Mouse (Mus musculus): ENCODE results near the gene Slc35f5. TPM values are rescaled to one million over a fixed set of nuclear protein-coding genes. Genes with fewer than 3 reads are reported as not detected.

Slc35f5 gene
- 16.5 and 23.6 TPM in 2 replicates for polyA plus RNA-seq (2011; ENCODE audit: insufficient read depth, insufficient read length, low read depth, missing spikeins)

DNA sequence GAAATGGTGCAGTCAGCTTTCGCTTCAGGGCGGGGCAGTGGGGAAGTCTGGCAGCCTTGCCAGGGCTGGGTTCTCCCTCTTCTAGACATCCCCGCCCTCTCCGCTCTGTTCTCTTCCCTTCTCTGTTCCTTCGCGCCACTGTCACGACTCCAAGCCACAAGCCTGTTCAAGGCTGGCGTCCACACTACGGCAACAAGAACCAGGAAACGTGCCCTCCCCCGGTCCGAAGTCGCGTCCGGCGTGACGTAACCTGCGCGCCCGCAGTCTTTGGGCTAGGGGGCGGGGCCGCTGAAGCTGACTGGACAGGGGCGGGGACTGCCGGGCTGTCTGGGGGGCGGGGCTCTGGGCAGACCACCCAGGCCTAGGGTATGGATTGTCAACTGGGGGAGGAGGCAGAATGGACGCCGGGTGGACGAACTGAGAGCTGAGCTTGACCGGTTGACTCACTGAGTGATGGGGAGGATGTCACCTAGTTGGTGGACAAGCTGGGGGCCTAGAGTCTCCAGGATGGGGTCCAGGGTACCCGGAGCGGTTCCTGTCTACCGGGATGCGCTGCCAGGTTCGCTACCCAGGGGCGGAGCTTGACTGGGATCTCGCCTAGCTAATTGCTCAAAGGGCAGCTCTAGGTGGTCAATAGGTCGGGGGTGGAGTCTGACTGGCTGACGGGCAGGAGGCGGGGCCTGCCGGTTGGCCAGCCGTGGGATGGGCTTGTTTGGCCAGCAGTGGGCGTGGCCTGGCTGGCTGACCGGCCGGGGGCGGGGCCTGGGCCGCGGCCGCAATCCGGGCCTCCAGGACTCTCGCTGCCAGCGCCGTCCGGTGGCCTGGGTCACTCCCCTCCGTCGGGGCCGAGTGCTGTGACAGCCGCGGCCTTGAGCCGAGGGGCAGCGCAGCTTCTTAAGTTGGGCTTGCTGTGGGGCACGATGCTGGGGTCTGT is at the start of gene Slc35f5:
Gene Slc35f5, plus strand, starts transcription at position 337 of the 934 bp plus-strand sequence.
- no peaks in the 10 kb centered on the region for H3K9me3 ChIP-seq (replicated peaks; ENCODE audit: control insufficient read depth, insufficient read depth, low read length, poor library complexity, severe bottlenecking)
- no peak within 1 kb of the TSS for H3K27ac ChIP-seq (ENCODE audit: insufficient read depth, low read length)

DNA sequence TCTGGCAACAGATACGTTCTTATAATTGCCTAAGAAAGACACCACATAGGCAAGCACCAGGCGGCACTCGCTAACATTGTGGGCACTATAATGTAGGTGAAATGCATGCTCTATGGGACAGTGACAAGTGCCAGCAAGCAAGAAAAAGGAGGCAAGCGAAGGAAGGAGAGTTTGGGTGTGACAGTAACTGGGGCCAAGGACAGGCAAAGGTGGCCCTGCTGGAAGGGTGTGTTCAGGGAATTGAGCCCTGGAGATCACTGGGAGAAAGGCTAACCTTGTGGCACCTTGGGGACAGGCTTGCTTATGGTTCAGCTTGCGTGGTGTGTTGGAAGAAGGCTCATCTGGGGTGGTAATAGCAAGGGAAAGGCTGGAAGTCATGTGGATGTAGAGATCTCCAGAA is 45.7 kb upstream of the Slc35f5 start:
- TF ChIP-seq CTCF (IDR thresholded peaks at IDR 0.05; ENCODE audit: low read depth, low read length) (no peak), POLR2A (IDR thresholded peaks at IDR 0.05; ENCODE audit: insufficient read depth, low read length) (no peak), EP300 (IDR thresholded peaks at IDR 0.05; ENCODE audit: insufficient read depth, low read depth, low read length) (no peak)
- no peak overlapping the region for H3K4me3 ChIP-seq (ENCODE audit: low read depth, low read length)
- H3K36me3 ChIP-seq (ENCODE audit: control insufficient read depth, insufficient read depth, low read length, poor library complexity, severe bottlenecking): no peaks in the 10 kb centered on the region
- H3K9ac ChIP-seq (ENCODE audit: low read depth, poor library complexity, severe bottlenecking): no peak overlapping the region
- H3K27ac ChIP-seq (ENCODE audit: insufficient read depth, low read length): no peak overlapping the region
- H3K9me3 ChIP-seq (replicated peaks; ENCODE audit: control insufficient read depth, insufficient read depth, low read length, poor library complexity, severe bottlenecking): no peaks in the 10 kb centered on the region
- no peaks in the 10 kb centered on the region for H3K27me3 ChIP-seq (ENCODE audit: control insufficient read depth, insufficient read depth, low read length, poor library complexity, severe bottlenecking)
- H3K4me1 ChIP-seq (ENCODE audit: control insufficient read depth, insufficient read depth, low read length): no peaks in the 10 kb centered on the region

More for the DNA sequence above, at the start of gene Slc35f5:
- Histone ChIP-seq H3K9ac (ENCODE audit: low read depth, poor library complexity, severe bottlenecking) (peak within 1 kb of the TSS; percentile 68), H3K4me3 (ENCODE audit: low read depth, low read length) (peak within 1 kb of the TSS; percentile 90), H3K27me3 (ENCODE audit: control insufficient read depth, insufficient read depth, low read length, poor library complexity, severe bottlenecking) (no peaks in the 10 kb centered on the region), H3K4me1 (ENCODE audit: control insufficient read depth, insufficient read depth, low read length) (no peaks in the 10 kb centered on the region), H3K36me3 (ENCODE audit: control insufficient read depth, insufficient read depth, low read length, poor library complexity, severe bottlenecking) (no peaks in the 10 kb centered on the region)
- TF ChIP-seq EP300 (IDR thresholded peaks at IDR 0.05; ENCODE audit: insufficient read depth, low read depth, low read length) (no peak), CTCF (IDR thresholded peaks at IDR 0.05; ENCODE audit: low read depth, low read length) (no peak), POLR2A (IDR thresholded peaks at IDR 0.05; ENCODE audit: insufficient read depth, low read length) (peak; percentile 24)

DNA sequence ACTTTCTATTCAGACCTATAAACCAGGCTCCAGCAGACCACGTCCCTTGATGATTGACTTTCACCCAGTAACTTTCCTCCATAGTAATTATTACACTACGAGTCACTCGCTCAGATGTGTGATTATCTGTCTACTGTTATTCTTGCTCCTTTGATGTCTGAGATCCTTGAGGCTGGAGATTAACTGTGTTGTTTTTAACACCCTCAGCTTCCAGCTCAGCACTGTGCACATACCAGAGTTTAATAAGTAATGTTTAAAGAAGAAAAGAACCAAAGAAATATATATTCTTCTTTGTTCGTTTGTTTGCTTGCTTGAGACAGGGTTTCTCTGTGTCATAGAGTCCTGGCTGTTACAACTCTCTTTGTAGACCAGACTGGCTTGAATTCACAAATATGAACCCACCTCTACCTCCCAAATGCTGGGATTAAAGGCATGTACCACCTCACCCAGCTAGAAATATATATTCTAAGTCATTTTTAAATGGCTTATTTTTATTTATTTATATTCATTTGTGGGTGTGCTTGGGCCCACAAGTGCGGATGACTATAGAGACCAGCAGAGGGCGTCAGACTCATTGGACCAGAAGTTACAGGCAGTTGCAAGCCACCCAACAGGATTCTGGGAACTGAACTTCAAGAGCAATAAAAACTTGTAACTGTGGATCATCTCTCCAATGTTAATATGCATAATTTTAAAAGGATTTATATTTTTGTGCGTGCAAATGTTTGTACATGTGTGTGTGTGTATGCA is 43.3 kb upstream of the Slc35f5 start:
- Histone ChIP-seq H3K27ac (ENCODE audit: insufficient read depth, low read length) (no peak overlapping the region), H3K9me3 (replicated peaks; ENCODE audit: control insufficient read depth, insufficient read depth, low read length, poor library complexity, severe bottlenecking) (no peaks in the 10 kb centered on the region), H3K4me3 (ENCODE audit: low read depth, low read length) (no peak overlapping the region), H3K27me3 (ENCODE audit: control insufficient read depth, insufficient read depth, low read length, poor library complexity, severe bottlenecking) (no peaks in the 10 kb centered on the region), H3K9ac (ENCODE audit: low read depth, poor library complexity, severe bottlenecking) (no peak overlapping the region), H3K36me3 (ENCODE audit: control insufficient read depth, insufficient read depth, low read length, poor library complexity, severe bottlenecking) (no peaks in the 10 kb centered on the region), H3K4me1 (ENCODE audit: control insufficient read depth, insufficient read depth, low read length) (no peaks in the 10 kb centered on the region)
- TF ChIP-seq CTCF (IDR thresholded peaks at IDR 0.05; ENCODE audit: low read depth, low read length) (peak; percentile 12), POLR2A (IDR thresholded peaks at IDR 0.05; ENCODE audit: insufficient read depth, low read length) (no peak)

DNA sequence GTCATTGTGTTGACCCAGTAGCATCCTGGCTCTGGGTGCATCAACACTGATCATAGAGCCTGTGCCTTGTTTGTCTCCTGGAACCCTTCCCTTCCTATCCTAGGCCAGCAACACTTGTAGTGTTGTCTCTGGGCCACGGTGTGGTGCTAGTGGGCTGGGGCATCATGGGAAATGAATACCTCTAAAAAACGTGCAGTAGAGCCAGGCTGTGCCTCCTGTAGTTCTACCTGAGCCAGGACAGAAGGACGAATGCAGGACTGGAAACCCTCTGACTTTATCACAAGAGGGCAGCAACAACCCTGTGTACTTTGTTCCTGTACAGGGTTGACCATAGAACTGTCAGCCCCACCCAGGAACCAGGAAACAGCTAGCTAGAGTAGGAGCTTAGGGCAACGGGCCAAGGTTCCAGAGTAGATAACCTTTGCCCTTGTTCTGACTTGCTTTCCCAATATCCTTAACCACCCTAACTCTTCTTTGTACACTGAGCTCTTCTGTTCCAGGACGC is 41.2 kb upstream of the Slc35f5 start:
- H3K36me3 ChIP-seq (ENCODE audit: control insufficient read depth, insufficient read depth, low read length, poor library complexity, severe bottlenecking): no peaks in the 10 kb centered on the region
- peak; percentile 51 for TF ChIP-seq CTCF (IDR thresholded peaks at IDR 0.05; ENCODE audit: low read depth, low read length)
- TF ChIP-seq POLR2A (IDR thresholded peaks at IDR 0.05; ENCODE audit: insufficient read depth, low read length): no peak
- TF ChIP-seq EP300 (IDR thresholded peaks at IDR 0.05; ENCODE audit: insufficient read depth, low read depth, low read length): no peak
- no peak overlapping the region for H3K27ac ChIP-seq (ENCODE audit: insufficient read depth, low read length)
- H3K4me1 ChIP-seq (ENCODE audit: control insufficient read depth, insufficient read depth, low read length): no peaks in the 10 kb centered on the region
- H3K9ac ChIP-seq (ENCODE audit: low read depth, poor library complexity, severe bottlenecking): no peak overlapping the region
- H3K4me3 ChIP-seq (ENCODE audit: low read depth, low read length): no peak overlapping the region
- no peaks in the 10 kb centered on the region for H3K9me3 ChIP-seq (replicated peaks; ENCODE audit: control insufficient read depth, insufficient read depth, low read length, poor library complexity, severe bottlenecking)
- no peaks in the 10 kb centered on the region for H3K27me3 ChIP-seq (ENCODE audit: control insufficient read depth, insufficient read depth, low read length, poor library complexity, severe bottlenecking)

DNA sequence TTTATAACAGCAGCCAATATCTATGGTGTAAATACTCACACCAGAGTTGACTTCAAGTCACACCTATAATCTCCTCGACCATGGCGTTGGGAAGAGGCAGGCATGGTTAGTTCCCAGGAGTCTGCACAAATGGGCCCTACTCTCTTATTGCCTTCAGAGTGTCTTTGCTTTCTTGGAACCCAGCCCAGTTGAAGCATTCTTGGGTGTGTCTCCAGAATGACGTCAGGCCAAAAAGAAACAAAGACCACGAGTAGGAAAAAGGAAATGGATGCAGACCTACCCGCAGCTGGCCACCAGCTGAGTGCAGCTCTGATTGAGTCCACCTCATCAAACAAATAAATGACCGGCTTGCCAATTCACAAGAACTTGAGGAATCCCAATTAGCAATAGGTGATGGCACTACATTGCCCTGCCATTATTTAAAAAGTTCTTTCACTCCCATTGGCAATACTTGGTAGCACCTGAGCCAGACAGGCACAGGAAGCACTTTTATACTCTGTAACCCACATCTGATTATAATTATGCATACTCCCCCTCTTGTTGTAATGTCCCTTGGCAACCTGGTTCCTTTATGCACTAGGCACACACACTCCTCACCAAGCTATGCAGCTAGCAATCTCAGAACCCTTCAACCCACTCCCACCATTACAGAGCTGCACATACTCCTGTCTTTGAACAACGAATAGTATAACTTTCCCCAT is 34.3 kb upstream of the Slc35f5 start:
- H3K4me3 ChIP-seq (ENCODE audit: low read depth, low read length): no peak overlapping the region
- no peak overlapping the region for H3K9ac ChIP-seq (ENCODE audit: low read depth, poor library complexity, severe bottlenecking)
- no peak overlapping the region for H3K27ac ChIP-seq (ENCODE audit: insufficient read depth, low read length)
- TF ChIP-seq CTCF (IDR thresholded peaks at IDR 0.05; ENCODE audit: low read depth, low read length) (no peak), EP300 (IDR thresholded peaks at IDR 0.05; ENCODE audit: insufficient read depth, low read depth, low read length) (no peak), POLR2A (IDR thresholded peaks at IDR 0.05; ENCODE audit: insufficient read depth, low read length) (no peak)
- H3K36me3 ChIP-seq (ENCODE audit: control insufficient read depth, insufficient read depth, low read length, poor library complexity, severe bottlenecking): no peaks in the 10 kb centered on the region
- H3K9me3 ChIP-seq (replicated peaks; ENCODE audit: control insufficient read depth, insufficient read depth, low read length, poor library complexity, severe bottlenecking): no peaks in the 10 kb centered on the region; the same call in 1 of the 2 replicates
- no peaks in the 10 kb centered on the region for H3K27me3 ChIP-seq (ENCODE audit: control insufficient read depth, insufficient read depth, low read length, poor library complexity, severe bottlenecking)
- no peaks in the 10 kb centered on the region for H3K4me1 ChIP-seq (ENCODE audit: control insufficient read depth, insufficient read depth, low read length)

Data from ES-Bruce4 (cell line).